ENCODE assay signal across 18 mouse cellular contexts in the genomic region with DNA sequence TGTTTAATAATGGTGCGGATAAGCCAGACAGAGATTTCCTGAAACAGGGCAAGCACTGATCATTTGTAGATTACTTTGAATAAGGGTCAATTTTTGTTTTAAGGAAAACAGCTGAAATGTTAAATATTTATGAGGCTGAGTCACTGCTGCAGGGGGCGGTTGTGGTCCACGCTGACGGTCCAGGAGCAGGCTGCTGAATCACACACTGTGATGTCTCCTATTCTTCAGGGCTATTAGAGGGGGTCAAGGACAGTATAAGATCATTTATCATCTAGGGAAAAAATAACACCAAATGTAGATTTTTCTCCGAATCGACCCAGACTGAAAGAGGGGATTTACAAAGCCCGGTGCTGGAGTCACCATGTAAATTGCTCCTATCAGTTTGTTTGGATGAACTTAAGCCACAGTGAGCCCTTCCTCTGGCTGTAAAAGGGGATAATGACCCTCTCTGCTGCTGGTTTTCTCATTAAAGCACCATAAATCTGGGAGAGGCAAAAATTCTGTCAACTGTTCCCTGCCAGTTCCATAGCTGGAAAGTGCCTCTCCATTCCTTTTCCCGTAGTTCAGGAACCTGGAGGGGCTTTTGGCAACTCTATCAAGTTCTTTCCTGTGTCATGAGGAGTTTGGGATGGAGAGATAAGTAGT.
DNase-seq lines count a peak whose midpoint lies in the region; ATAC-seq and TF ChIP-seq lines count a peak whose summit lies in the region.
"Had no signal": no experiment of that assay in that cellular context is flagged by ENCODE, and none has a peak within 500 bp of the region (broad histone marks: within the 10 kb centered on the region; RNA-seq: fewer than 3 reads in every experiment).

No protein-coding gene starts in this region.

- H3K4me2 ChIP-seq in kidney, postnatal 0 days (ENCODE audit: low read length) = no peak overlapping the region
- H3K4me2 ChIP-seq: embryonic facial prominence, embryonic 12.5 days; midbrain, embryonic 13.5 days had no signal

- no peaks in the 10 kb centered on the region for H3K79me2 ChIP-seq in C2C12 (ENCODE audit: control insufficient read depth, insufficient read depth)

- H3K4me3 ChIP-seq in kidney, postnatal 0 days (replicated peaks; ENCODE audit: low read depth, low read length) = no peak overlapping the region
- no peak overlapping the region for H3K4me3 ChIP-seq in C2C12 (ENCODE audit: insufficient read depth, poor library complexity, severe bottlenecking)
- H3K4me3 ChIP-seq: embryonic facial prominence, embryonic 12.5 days; heart, embryonic 10.5 days; midbrain, embryonic 13.5 days had no signal

- H3ac ChIP-seq in C2C12 (ENCODE audit: control insufficient read depth, insufficient read length, low read depth) = no peak overlapping the region

- peak; percentile 34; the same call in 1 of the 2 replicates for TF ChIP-seq CTCF in kidney, postnatal 0 days (IDR thresholded peaks at IDR 0.05; ENCODE audit: low read depth)
- no peak for TF ChIP-seq CTCF in C2C12 (IDR thresholded peaks at IDR 0.05; ENCODE audit: control insufficient read depth, insufficient read depth, insufficient read length)

- DNase-seq in kidney, postnatal 0 days (ENCODE audit: low spot score) = peak; percentile 64
- no peak for DNase-seq in kidney, adult 11 months
- DNase-seq in 3T3-L1 (ENCODE audit: low read depth, low spot score) = peak; percentile 1
- peak; percentile 35 for DNase-seq in embryo, embryonic 10 days (ENCODE audit: low spot score)
- DNase-seq in heart, adult 9 months (ENCODE audit: low spot score in 2 of 2) = no peak
- DNase-seq in ovary, postnatal 10 days (ENCODE audit: low spot score) = no peak
- no peak for DNase-seq in retina, embryonic 14.5 days (ENCODE audit: low spot score)
- DNase-seq: cerebellum, postnatal 14 days; forebrain, postnatal 0 days; gastrocnemius, postnatal 10 days; heart, postnatal 4 days; liver, postnatal 0 days; lung, postnatal 36 days had no signal

- H3K79me3 ChIP-seq in C2C12 (ENCODE audit: low read depth) = no peaks in the 10 kb centered on the region

- H3K9ac ChIP-seq in kidney, postnatal 0 days (ENCODE audit: low read depth, low read length) = no peak overlapping the region
- H3K9ac ChIP-seq: embryonic facial prominence, embryonic 12.5 days; forebrain, postnatal 0 days; liver, postnatal 0 days; midbrain, embryonic 13.5 days had no signal

- peaks cover 4% of the 10 kb centered on the region; the same call in 1 of the 2 replicates for H3K4me1 ChIP-seq in kidney, postnatal 0 days (replicated peaks; ENCODE audit: insufficient read depth, low read length)
- H3K4me1 ChIP-seq: embryonic facial prominence, embryonic 12.5 days; heart, embryonic 10.5 days had no signal

- no peak for ATAC-seq in kidney, postnatal 0 days (replicated peaks; ENCODE audit: low FRiP score, low read depth)
- ATAC-seq: activated CD4-positive, CD25-positive, alpha-beta regulatory T cell, adult 4 months; forebrain, postnatal 0 days; liver, postnatal 0 days had no signal

- WGBS in kidney, postnatal 0 days = 12% methylated on average over 8 of the region's 8 CpGs

- H3K9me3 ChIP-seq in kidney, postnatal 0 days (replicated peaks; ENCODE audit: low read length) = no peaks in the 10 kb centered on the region
- H3K9me3 ChIP-seq: embryonic facial prominence, embryonic 12.5 days; heart, embryonic 10.5 days; midbrain, embryonic 13.5 days had no signal

- H3K36me3 ChIP-seq in kidney, postnatal 0 days (ENCODE audit: insufficient read depth, low read length) = no peaks in the 10 kb centered on the region
- no peaks in the 10 kb centered on the region for H3K36me3 ChIP-seq in C2C12 (ENCODE audit: control insufficient read depth, insufficient read depth)
- H3K36me3 ChIP-seq: embryonic facial prominence, embryonic 12.5 days; heart, embryonic 10.5 days; midbrain, embryonic 13.5 days had no signal

- H3K27me3 ChIP-seq in kidney, postnatal 0 days (ENCODE audit: insufficient read depth, low read length) = no peaks in the 10 kb centered on the region
- H3K27me3 ChIP-seq in C2C12 (ENCODE audit: control insufficient read depth, insufficient read depth, insufficient read length) = no peaks in the 10 kb centered on the region
- H3K27me3 ChIP-seq: embryonic facial prominence, embryonic 12.5 days; midbrain, embryonic 13.5 days had no signal

- no peak overlapping the region for H3K27ac ChIP-seq in kidney, postnatal 0 days
- H3K27ac ChIP-seq: embryonic facial prominence, embryonic 12.5 days; heart, embryonic 10.5 days; midbrain, embryonic 13.5 days had no signal

TF ChIP-seq in C2C12, 6 proteins besides CTCF, POLR2A, EP300 and RAD21:
- TF ChIP-seq MYOD1 (IDR thresholded peaks at IDR 0.05; ENCODE audit: control insufficient read depth, insufficient read length, low read depth) (peak; percentile 7), MYOG (IDR thresholded peaks at IDR 0.05; ENCODE audit: control insufficient read depth, extremely low read depth, insufficient read length) (no peak), FOSL1 (IDR thresholded peaks at IDR 0.05; ENCODE audit: insufficient read depth, low read length, poor library complexity, severe bottlenecking) (no peak), USF1 (IDR thresholded peaks at IDR 0.05; ENCODE audit: low read depth) (no peak), CEBPB (IDR thresholded peaks at IDR 0.05; ENCODE audit: low read depth) (no peak), MAX (IDR thresholded peaks at IDR 0.05) (no peak)

Comparison
In these comparisons a context has a peak if more than half of its experiments do, and no peak if none do; other contexts are left out.
1. DNase-seq: peak in kidney, postnatal 0 days (single experiment), 3T3-L1 (single experiment) and embryo, embryonic 10 days (single experiment); none in kidney, adult 11 months (single experiment), heart, adult 9 months (0 of 2), ovary, postnatal 10 days (single experiment) and retina, embryonic 14.5 days (single experiment).